Mouse (Mus musculus) liver, adult 2 months (tissue): ENCODE results near the gene Srsf1. TPM values are rescaled to one million over a fixed set of nuclear protein-coding genes. Genes with fewer than 3 reads are reported as not detected.

Experiments used
- DNase-seq: peaks from one replicate; pipeline ENCODE4 v3.0.0-alpha.2; 2011; ENCODE audit warnings: low read depth, low spot score; ENCODE audit errors: extremely low read depth
- H3K27ac ChIP-seq: fragments of 200-500 bp; replicated peaks from 2 replicates; pipeline ENCODE4 v1.5.1; 2012; ENCODE audit warnings: low read depth, mild to moderate bottlenecking, control low read depth, inconsistent platforms, low read length; ENCODE audit not compliant: insufficient read depth
- H3K27me3 ChIP-seq: fragments of 200-500 bp; 2 replicates; pipeline ENCODE4 v1.6.1; 2012; ENCODE audit warnings: mild to moderate bottlenecking, moderate library complexity, low read length, inconsistent platforms; ENCODE audit not compliant: control insufficient read depth, insufficient read depth
- H3K36me3 ChIP-seq: fragments of 200-500 bp; 2 replicates; pipeline ENCODE4 v1.6.1; 2012; ENCODE audit warnings: low read length, inconsistent platforms; ENCODE audit not compliant: control insufficient read depth, insufficient read depth
- H3K4me1 ChIP-seq: fragments of 200-500 bp; 2 replicates; pipeline ENCODE4 v1.6.1; 2011; ENCODE audit warnings: low read length; ENCODE audit not compliant: control insufficient read depth, insufficient read depth
- H3K4me3 ChIP-seq: fragments of 200-500 bp; 2 replicates; pipeline ENCODE4 v1.5.1; 2011; ENCODE audit warnings: low read depth, mild to moderate bottlenecking, control low read depth, low read length, moderate library complexity; ENCODE audit not compliant: insufficient read depth
- H3K79me2 ChIP-seq: fragments of 200-500 bp; 2 replicates; pipeline ENCODE4 v1.6.1; 2012; ENCODE audit warnings: inconsistent platforms, mild to moderate bottlenecking, low read length, moderate library complexity; ENCODE audit not compliant: control insufficient read depth, insufficient read depth
- H3K9ac ChIP-seq: fragments of 200-500 bp; 2 replicates; pipeline ENCODE4 v1.6.1; 2012; ENCODE audit warnings: low read depth, mild to moderate bottlenecking, control low read depth, inconsistent platforms, low read length
- CTCF ChIP-seq: fragments of 200-500 bp; IDR thresholded peaks from 2 replicates; pipeline ENCODE4 v1.5.1; 2011; ENCODE audit warnings: low read depth, low read length, control low read depth
- POLR2A ChIP-seq: fragments of 200-500 bp; IDR thresholded peaks from 2 replicates; pipeline ENCODE4 v1.6.1; 2011; ENCODE audit warnings: low read length, control low read depth; ENCODE audit not compliant: insufficient read depth; ENCODE audit errors: extremely low read depth
- WGBS: fragments of 180-500 bp; shearing (Covaris S2); methylation state at CpG from one replicate; pipeline ENCODE4 v1.1.7; 2018; 5-methylcytosine and 5-hydroxymethylcytosine counted together
- polyA plus RNA-seq: library from polyadenylated mRNA; depleted of rRNA; stranded (reverse); fragments of >200 nt; gene quantifications from 2 replicates; pipeline ENCODE4 v1.2.3, GENCODE M21; 2012
- total RNA-seq: library from RNA; depleted of rRNA; stranded (reverse); fragments of >200 nt; gene quantifications from 2 replicates; pipeline ENCODE4 v1.2.3, GENCODE M21; 2014

The Srsf1 gene
- total and polyA plus RNA-seq, 2 experiments: 44.1 to 84.0 TPM

DNA sequence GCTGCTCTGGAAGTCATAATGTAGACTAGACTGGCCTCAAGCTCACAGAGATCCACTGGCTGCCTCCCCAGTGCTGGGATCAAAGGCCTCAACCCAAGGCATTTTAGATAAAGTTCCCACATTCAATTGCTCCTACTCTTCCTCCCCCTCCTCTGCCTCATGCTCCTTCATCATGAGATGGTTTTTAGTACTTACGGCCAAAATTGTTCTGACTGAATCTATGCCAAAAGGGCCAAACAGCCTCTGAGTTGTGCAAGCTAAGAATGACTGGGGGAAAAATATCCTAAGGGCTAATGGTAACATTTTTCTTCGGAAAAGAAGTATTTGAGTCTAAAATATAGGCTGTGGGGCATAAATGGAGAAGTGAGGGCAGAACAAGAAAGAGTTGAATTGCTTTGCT, 23.2 kb upstream of the Srsf1 start:
- TF ChIP-seq POLR2A: no peak
- no peak for TF ChIP-seq CTCF
- Histone ChIP-seq H3K4me3 (no peak overlapping the region), H3K9ac (no peak overlapping the region), H3K79me2 (no peaks in the 10 kb centered on the region), H3K4me1 (no peaks in the 10 kb centered on the region), H3K27me3 (no peaks in the 10 kb centered on the region), H3K27ac (no peak overlapping the region), H3K36me3 (no peaks in the 10 kb centered on the region)
- no peak for DNase-seq
- 78% methylated on average over 2 of the region's 2 CpGs for WGBS

DNA sequence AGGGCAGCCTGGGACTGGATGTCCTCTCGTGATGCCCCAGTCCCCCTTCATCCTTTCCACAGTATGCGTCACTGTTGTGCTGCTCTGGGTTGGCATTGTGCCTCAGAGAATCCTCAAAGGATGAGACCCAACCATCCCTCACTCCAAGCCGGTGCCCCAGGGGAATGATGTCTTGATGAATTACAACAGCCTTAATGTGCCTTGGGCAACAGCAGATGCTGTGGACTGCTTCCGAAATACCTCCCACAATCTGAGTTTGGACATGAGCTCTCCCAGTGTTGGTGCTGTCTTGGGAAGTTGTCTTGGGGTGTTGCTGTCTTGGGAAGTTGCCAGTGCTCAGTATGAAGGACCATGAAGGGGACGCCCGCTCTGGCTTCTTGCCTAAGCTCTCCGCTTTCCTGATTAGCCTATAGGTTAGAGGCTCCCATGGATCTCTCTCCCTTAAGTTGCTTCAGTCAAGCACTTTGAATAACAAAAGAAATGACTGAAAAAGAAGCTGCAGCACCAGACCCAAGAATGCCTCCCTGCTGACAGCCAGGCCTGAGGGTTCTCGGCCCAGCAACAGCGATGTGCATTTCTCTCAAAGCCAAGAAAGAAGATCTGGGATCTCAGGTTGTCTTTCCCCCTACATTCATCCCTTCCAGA, 19.7 kb upstream of the Srsf1 start:
- 90% methylated on average over 9 of the region's 9 CpGs for WGBS

DNA sequence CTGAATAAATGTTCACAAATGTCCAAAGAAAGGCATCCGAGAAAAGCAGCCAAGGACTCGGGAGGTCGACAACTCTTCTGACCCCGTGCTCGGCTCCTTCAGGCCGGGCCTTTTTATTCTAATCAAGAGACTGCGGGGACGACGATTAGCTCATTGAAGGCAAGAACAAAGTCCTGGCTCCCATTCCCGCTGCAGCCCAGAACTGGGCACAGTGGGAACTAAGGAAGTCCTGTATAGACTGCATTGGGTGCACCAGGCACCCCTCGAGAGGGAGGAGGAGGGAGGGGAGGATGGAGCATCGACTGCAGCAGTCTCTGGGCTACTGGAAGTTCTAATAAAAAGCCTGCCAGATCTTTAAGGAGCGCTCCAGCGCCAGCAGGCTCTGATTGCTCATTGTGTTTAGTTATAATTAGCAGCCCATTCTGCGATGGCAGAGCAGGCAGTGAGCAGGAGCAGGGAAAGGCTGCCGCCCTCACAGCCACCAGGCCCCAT, 18.9 kb upstream of the Srsf1 start:
- no peak for DNase-seq
- no peaks in the 10 kb centered on the region for H3K27me3 ChIP-seq
- WGBS: 63% methylated on average over 16 of the region's 16 CpGs
- 0 out of 2 replicates have a peak, but pooled peaks cover 2% of the 10 kb centered on the region for H3K4me1 ChIP-seq
- H3K4me3 ChIP-seq: no peak overlapping the region
- H3K27ac ChIP-seq: no peak overlapping the region
- H3K79me2 ChIP-seq: no peaks in the 10 kb centered on the region
- H3K9ac ChIP-seq: no peak overlapping the region
- no peak for TF ChIP-seq CTCF
- TF ChIP-seq POLR2A: no peak
- no peaks in the 10 kb centered on the region for H3K36me3 ChIP-seq

More for the DNA sequence above, 19.7 kb upstream of the Srsf1 start:
- DNase-seq: no peak
- Histone ChIP-seq H3K27ac (no peak overlapping the region), H3K4me3 (no peak overlapping the region), H3K36me3 (no peaks in the 10 kb centered on the region), H3K9ac (no peak overlapping the region), H3K79me2 (no peaks in the 10 kb centered on the region), H3K27me3 (no peaks in the 10 kb centered on the region), H3K4me1 (0 out of 2 replicates have a peak, but pooled peaks cover 2% of the 10 kb centered on the region)
- no peak for TF ChIP-seq POLR2A

DNA sequence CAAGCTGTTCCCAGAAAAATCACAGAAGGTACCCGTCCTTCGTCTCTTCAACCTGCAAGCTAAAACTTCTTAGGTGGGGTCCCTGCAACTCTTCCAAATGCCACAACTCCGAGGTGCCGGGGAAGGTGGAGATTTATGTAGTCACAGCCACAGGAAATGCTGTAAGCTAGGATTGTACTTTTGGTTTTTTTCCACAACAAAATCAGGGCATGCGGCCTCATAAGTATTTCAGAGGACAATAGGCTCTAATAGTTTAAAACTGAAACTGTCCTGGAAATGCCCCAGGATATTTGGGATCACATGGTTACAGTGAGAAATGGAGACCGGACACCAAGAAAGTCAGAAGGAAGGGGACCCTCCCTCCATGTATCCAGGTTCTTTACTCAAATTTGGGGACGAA, 17.0 kb upstream of the Srsf1 start:
- DNase-seq: no peak
- Histone ChIP-seq H3K27ac (no peak overlapping the region), H3K27me3 (no peaks in the 10 kb centered on the region), H3K36me3 (no peaks in the 10 kb centered on the region), H3K4me3 (no peak overlapping the region), H3K9ac (no peak overlapping the region), H3K79me2 (no peaks in the 10 kb centered on the region), H3K4me1 (0 out of 2 replicates have a peak, but pooled peaks cover 2% of the 10 kb centered on the region)
- TF ChIP-seq POLR2A: no peak
- TF ChIP-seq CTCF: no peak
- WGBS: 87% methylated on average over 7 of the region's 7 CpGs

DNA sequence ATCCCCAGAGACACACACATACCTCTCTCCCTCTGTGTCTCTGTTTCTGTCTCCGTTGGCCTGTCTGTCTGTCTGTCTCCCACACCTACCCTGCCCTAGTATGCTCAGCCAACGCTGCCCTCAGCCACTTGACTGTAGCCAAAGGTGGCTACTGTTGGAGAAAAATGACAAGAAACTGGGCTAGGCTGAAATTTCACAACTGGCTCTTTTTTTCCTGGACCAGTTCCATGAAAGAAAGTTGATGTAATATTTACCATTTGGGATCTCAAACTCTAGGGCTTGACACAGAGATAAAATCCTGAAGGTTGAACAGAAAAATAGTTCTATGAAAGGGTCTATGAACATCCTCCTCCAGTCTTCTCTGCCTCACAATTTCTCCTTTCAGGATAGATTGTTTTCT, 16.3 kb upstream of the Srsf1 start:
- Histone ChIP-seq H3K36me3 (no peaks in the 10 kb centered on the region), H3K4me1 (0 out of 2 replicates have a peak, but pooled peaks cover 2% of the 10 kb centered on the region), H3K27ac (no peak overlapping the region), H3K27me3 (no peaks in the 10 kb centered on the region), H3K79me2 (no peaks in the 10 kb centered on the region), H3K4me3 (no peak overlapping the region), H3K9ac (no peak overlapping the region)
- DNase-seq: peak; percentile 71
- whole genome bisulfite sequencing: 22% methylated on average over 2 of the region's 2 CpGs
- TF ChIP-seq CTCF: no peak
- TF ChIP-seq POLR2A: no peak

DNA sequence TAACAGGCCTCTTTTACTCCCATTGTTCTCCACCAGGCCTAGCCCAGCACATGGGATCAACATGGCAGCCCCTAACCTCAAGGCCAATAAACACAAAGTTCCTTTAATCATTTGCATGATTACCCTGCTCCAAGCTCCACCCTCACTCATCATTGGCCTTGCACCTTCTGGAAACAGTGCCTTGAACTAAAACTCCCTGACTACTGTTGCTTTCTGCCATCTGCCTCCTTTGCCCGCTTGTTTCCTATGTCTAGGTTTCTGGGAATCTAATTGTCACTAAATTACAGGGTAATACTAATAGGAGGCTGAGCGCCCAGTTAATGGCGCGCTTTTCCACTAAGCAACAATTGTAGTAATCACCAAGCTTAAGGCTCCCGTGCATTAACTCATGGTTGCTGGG, 15.4 kb upstream of the Srsf1 start:
- H3K27ac ChIP-seq: no peak overlapping the region
- H3K9ac ChIP-seq: no peak overlapping the region
- no peaks in the 10 kb centered on the region for H3K79me2 ChIP-seq
- 0 out of 2 replicates have a peak, but pooled peaks cover 2% of the 10 kb centered on the region for H3K4me1 ChIP-seq
- H3K36me3 ChIP-seq: no peaks in the 10 kb centered on the region
- DNase-seq: no peak
- H3K27me3 ChIP-seq: no peaks in the 10 kb centered on the region
- TF ChIP-seq CTCF (no peak), POLR2A (no peak)
- no peak overlapping the region for H3K4me3 ChIP-seq
- 96% methylated on average over 5 of the region's 5 CpGs for WGBS
